8 mouse cellular contexts compared by ENCODE assay signal in the genomic region with DNA sequence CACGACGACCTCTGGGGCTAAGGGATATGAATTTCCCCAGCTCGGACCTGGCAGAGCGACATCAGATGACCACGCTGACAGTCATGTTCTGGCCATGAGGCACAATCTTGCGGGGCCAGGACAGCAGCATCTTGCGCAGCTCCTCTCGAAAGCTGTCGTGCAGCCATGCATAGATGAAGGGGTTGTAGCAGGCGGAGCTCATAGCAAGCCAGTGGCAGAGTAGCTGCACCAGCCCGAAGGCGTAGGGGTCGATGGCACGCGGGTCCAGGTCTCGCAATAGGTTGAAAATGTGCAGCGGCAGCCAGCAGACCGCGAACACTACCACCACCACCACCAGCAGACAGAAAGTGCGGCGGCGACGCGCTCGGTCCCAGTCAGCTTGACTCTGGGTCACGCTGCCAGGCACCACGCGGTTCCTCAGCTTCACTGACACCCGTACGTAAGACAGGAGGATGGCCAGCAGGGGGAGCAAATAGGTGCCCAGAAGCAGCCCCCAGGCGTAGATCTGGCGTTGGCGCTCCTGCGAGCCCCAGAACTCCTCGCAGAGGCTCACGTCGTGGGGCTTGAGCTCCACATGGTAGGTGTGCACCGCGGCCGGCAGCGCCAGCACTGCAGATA. TPM values are rescaled to one million over a fixed set of nuclear protein-coding genes. Genes with fewer than 3 reads are reported as not detected.
DNase-seq lines count a peak whose midpoint lies in the region; ATAC-seq and TF ChIP-seq lines count a peak whose summit lies in the region.

No protein-coding gene starts in this region.

- peak; percentile 74 for DNase-seq in CD4-positive, CD25-positive, alpha-beta regulatory T cell, adult 2 months (ENCODE audit: low read depth, low spot score)
- peak; percentile 87 for DNase-seq in brain, adult 2 months (ENCODE audit: low read depth, low spot score)
- peak; percentile 43 for DNase-seq in heart, postnatal 0 days (ENCODE audit: low spot score)
- peak; percentile 70 to 77 for DNase-seq in kidney, postnatal 25 days
- peak; percentile 72 for DNase-seq in liver, postnatal 0 days
- peak; percentile 74 for DNase-seq in testis, postnatal 10 days (ENCODE audit: low spot score)

- peaks cover 10% of the 10 kb centered on the region for H3K4me1 ChIP-seq in embryonic fibroblast, embryonic 13.5 days (ENCODE audit: control insufficient read depth, insufficient read depth, low read length)
- no peaks in the 10 kb centered on the region; the same call in 1 of the 2 replicates for H3K4me1 ChIP-seq in heart, postnatal 0 days (ENCODE audit: control insufficient read depth, insufficient read depth)
- H3K4me1 ChIP-seq in liver, postnatal 0 days (ENCODE audit: insufficient read depth): peaks cover 4% of the 10 kb centered on the region; the same call in 1 of the 2 replicates
- peaks cover 12% of the 10 kb centered on the region; the same call in 1 of the 2 replicates for H3K4me1 ChIP-seq in neural tube, embryonic 14.5 days (ENCODE audit: control insufficient read depth, insufficient read depth, low read length)

- peaks cover 41% of the 10 kb centered on the region for H3K27me3 ChIP-seq in heart, postnatal 0 days (ENCODE audit: control insufficient read depth, insufficient read depth, low read length)
- peaks cover 31% of the 10 kb centered on the region for H3K27me3 ChIP-seq in liver, postnatal 0 days (ENCODE audit: insufficient read depth, low read length)
- peaks cover 24% of the 10 kb centered on the region for H3K27me3 ChIP-seq in neural tube, embryonic 14.5 days (ENCODE audit: control insufficient read depth, insufficient read depth, low read length)

- no peak overlapping the region for H3K4me3 ChIP-seq in embryonic fibroblast, embryonic 13.5 days (ENCODE audit: insufficient read depth, low read length)
- peak overlapping the region; percentile 27 for H3K4me3 ChIP-seq in heart, postnatal 0 days (ENCODE audit: low read depth, low read length)
- peak overlapping the region; percentile 13; the same call in 1 of the 2 replicates for H3K4me3 ChIP-seq in liver, postnatal 0 days (ENCODE audit: low read depth, low read length)
- H3K4me3 ChIP-seq in neural tube, embryonic 14.5 days (ENCODE audit: low read depth, low read length): peak overlapping the region; percentile 30

- no peaks in the 10 kb centered on the region for H3K36me3 ChIP-seq in heart, postnatal 0 days (replicated peaks; ENCODE audit: control insufficient read depth, insufficient read depth, low read length)
- H3K36me3 ChIP-seq in liver, postnatal 0 days (replicated peaks; ENCODE audit: insufficient read depth, low read length): no peaks in the 10 kb centered on the region
- H3K36me3 ChIP-seq in neural tube, embryonic 14.5 days (ENCODE audit: control insufficient read depth, insufficient read depth, low read length): no peaks in the 10 kb centered on the region

- no peak overlapping the region for H3K27ac ChIP-seq in embryonic fibroblast, embryonic 13.5 days (ENCODE audit: insufficient read depth, low read length)
- no peak overlapping the region for H3K27ac ChIP-seq in heart, postnatal 0 days (ENCODE audit: low read depth)
- H3K27ac ChIP-seq in liver, postnatal 0 days (ENCODE audit: low read depth): no peak overlapping the region
- no peak overlapping the region for H3K27ac ChIP-seq in neural tube, embryonic 14.5 days (ENCODE audit: low read depth, low read length)

- peak overlapping the region; percentile 40 for H3K4me2 ChIP-seq in heart, postnatal 0 days (ENCODE audit: low read depth, low read length)
- H3K4me2 ChIP-seq in liver, postnatal 0 days (ENCODE audit: low read depth, low read length): peak overlapping the region; percentile 36
- peak overlapping the region; percentile 54 for H3K4me2 ChIP-seq in neural tube, embryonic 14.5 days (ENCODE audit: low read depth, low read length)

- 3% methylated on average over 41 of the region's 41 CpGs for WGBS in heart, postnatal 0 days
- 4% methylated on average over 41 of the region's 41 CpGs for WGBS in liver, postnatal 0 days (ENCODE audit: insufficient replicate concordance)
- WGBS in neural tube, embryonic 14.5 days: 2% methylated on average over 41 of the region's 41 CpGs

- TF ChIP-seq EP300 in heart, postnatal 0 days (IDR thresholded peaks at IDR 0.05; ENCODE audit: low read depth): no peak
- no peak for TF ChIP-seq EP300 in liver, postnatal 0 days (IDR thresholded peaks at IDR 0.05; ENCODE audit: low read depth)

- H3K9me3 ChIP-seq in heart, postnatal 0 days (replicated peaks; ENCODE audit: control insufficient read depth, low read length): no peaks in the 10 kb centered on the region
- H3K9me3 ChIP-seq in liver, postnatal 0 days (ENCODE audit: low read length): no peaks in the 10 kb centered on the region
- no peaks in the 10 kb centered on the region for H3K9me3 ChIP-seq in neural tube, embryonic 14.5 days (ENCODE audit: control insufficient read depth, low read length)

- TF ChIP-seq CTCF in embryonic fibroblast, embryonic 13.5 days (IDR thresholded peaks at IDR 0.05; ENCODE audit: borderline replicate concordance, insufficient read depth, low read length): peak; percentile 79; the same call in 1 of the 2 replicates
- peak; percentile 62 for TF ChIP-seq CTCF in heart, postnatal 0 days (IDR thresholded peaks at IDR 0.05; ENCODE audit: low read depth)
- TF ChIP-seq CTCF in liver, postnatal 0 days (IDR thresholded peaks at IDR 0.05; ENCODE audit: low read depth): peak; percentile 76

- no peak overlapping the region for H3K9ac ChIP-seq in heart, postnatal 0 days (replicated peaks; ENCODE audit: low read depth, low read length)
- H3K9ac ChIP-seq in liver, postnatal 0 days (replicated peaks): no peak overlapping the region
- H3K9ac ChIP-seq in neural tube, embryonic 14.5 days (replicated peaks; ENCODE audit: low read depth, low read length): peak overlapping the region; percentile 18; the same call in 1 of the 2 replicates

- no peak for TF ChIP-seq POLR2A in embryonic fibroblast, embryonic 13.5 days (IDR thresholded peaks at IDR 0.05; ENCODE audit: low read depth, low read length)

- ATAC-seq in heart, postnatal 0 days (ENCODE audit: insufficient read depth, low read depth): peak; percentile 63; the same call in 1 of the 2 replicates
- ATAC-seq in liver, postnatal 0 days: peak; percentile 44; the same call in 1 of the 2 replicates
- peak; percentile 89 for ATAC-seq in neural tube, embryonic 14.5 days (ENCODE audit: low read depth)

RNA-seq across cellular contexts. Expression of a gene that starts 1.0 kb away (rescaled TPM):
- not detected in 2 replicates for polyA plus RNA-seq in embryonic fibroblast, embryonic 13.5 days (2011; ENCODE audit: insufficient read length, low read depth, missing spikeins)
- total RNA-seq in heart, postnatal 0 days (2014; rRNA removed; ENCODE audit: low replicate concordance): not detected in 2 replicates
- polyA plus RNA-seq in heart, postnatal 0 days (2015; fragmentation: Nextera tagmentation; extraction: Ambion mirVana): not detected in 2 replicates
- polyA plus RNA-seq in liver, postnatal 0 days (2015; fragmentation: Nextera tagmentation; extraction: Ambion mirVana): not detected in 2 replicates
- polyA plus RNA-seq in neural tube, embryonic 14.5 days (2014; fragmentation: Nextera tagmentation; extraction: Ambion mirVana): 0.22 and 0.29 TPM in 2 replicates
